Mouse (Mus musculus): ENCODE results near the gene Gm17078. TPM values are rescaled to one million over a fixed set of nuclear protein-coding genes. Genes with fewer than 3 reads are reported as not detected.
"Not testable (repeated sequence)": the region's sequence is repeated elsewhere in the genome, so short reads cannot be mapped to it uniquely, and the experiment has no call there.

The Gm17078 gene
- total RNA-seq (2022), result not detected

DNA sequence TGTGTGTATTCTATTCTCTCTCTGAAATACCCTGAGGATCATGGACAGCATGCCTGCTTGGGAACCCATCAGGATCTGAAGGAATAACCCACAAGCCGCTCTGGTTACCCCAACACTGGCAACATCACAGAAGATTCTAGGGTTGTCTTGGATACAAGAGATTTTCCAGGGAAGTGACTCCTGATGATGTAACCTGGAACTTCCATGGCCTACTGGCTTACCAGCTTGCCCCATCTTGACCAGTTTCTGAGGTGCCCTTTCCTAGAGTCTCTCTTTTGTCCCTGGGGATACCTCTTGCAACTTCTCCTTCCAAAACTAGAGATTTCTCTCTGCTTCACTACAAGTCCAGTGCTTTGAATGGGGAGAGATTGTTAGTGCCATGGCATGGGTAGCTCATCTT lies at the start of gene Gm17078:
Gene Gm17078, minus strand, starts transcription at position 101 of the 400 bp plus-strand sequence.
- no peak for DNase-seq

DNA sequence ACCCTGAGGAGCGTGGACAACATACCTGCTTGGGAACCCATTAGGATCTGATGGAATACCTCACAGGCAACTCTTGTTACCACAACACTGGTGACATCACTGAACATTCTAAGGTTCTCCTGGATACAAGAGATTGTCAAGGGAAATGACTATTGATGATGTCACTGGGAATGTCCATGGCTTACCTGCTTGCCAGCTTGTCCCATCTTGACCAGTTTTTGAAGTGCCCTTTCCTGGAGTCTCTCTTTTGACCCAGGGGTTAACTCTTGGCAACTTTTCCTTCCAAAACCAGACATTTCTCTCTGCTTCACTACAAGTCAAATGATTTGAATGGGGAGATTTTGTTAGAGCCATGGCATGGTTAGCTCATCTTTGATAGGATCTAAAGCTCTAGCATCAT lies 24.5 kb upstream of the Gm17078 start, which contains the start of gene Gm4181:
Gene Gm4181, minus strand, starts transcription at position 101 of the 400 bp plus-strand sequence.
- DNase-seq, result not testable (repeated sequence)

DNA sequence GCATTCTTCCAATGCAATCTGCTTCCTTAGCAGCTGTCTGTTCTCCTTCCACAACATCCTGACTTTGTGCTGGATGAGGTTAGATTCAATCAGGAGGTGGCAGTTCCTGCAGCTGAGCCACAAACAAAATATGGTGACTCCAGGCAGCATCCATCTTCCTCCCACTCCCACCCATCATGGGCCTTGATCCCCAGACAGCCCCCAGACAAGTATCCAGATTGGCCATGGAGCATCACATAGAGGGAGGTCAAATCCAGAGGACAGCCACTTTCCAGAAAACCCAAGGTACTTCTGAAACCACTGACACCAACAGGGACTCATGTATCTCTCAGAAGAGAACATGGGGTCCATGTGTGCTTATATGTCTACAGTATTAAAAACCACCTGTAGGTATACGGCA lies 21.3 kb upstream of the Gm17078 start:
- not testable (repeated sequence) for DNase-seq

DNA sequence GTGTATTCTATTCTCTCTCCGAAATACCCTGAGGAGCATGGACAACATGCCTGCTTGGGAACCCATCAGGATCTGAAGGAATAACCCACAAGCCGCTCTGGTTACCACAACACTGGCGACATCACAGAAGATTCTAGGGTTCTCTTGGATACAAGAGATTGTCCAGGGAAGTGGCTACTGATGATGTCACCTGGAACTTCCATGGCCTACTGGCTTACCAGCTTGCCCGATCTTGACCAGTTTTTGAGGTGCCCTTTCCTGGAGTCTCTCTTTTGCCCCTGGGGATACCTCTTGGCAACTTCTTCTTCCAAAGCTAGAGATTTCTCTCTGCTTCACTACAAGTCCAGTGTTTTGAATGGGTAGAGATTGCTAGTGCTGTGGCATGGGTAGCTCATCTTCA lies 19.1 kb downstream of the Gm17078 start, which contains the start of gene Gm17174:
Gene Gm17174, minus strand, starts transcription at position 101 of the 400 bp plus-strand sequence.
- DNase-seq, result not testable (repeated sequence)

DNA sequence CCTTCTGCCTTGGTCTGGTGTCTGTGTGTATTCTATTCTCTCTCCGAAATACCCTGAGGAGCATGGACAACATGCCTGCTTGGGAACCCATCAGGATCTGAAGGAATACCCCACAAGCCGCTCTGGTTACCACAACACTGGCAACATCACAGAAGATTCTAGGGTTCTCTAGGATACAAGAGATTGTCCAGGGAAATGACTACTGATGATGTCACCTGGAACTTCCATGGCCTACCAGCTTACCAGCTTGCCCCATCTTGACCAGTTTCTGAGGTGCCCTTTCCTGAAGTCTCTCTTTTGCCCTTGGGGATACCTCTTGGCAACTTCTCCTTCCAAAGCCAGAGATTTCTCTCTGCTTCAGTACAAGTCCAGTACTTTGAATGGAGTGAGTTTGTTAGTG lies 37.1 kb downstream of the Gm17078 start, which contains the start of gene Gm17175:
Gene Gm17175, minus strand, starts transcription at position 101 of the 400 bp plus-strand sequence.
- DNase-seq, result not testable (repeated sequence)

Other genes with a start within 250 kb of the Gm17078 start
- gene Gm7247, start 249.6 kb downstream of the Gm17078 start, total RNA-seq (2022), result not detected
- not detected for gene Vmn2r88, start 200.5 kb downstream of the Gm17078 start, total RNA-seq (2022)
- gene Vmn2r89, start 159.5 kb downstream of the Gm17078 start, total RNA-seq (2022), result not detected
- gene Gm5622, start 58.5 kb downstream of the Gm17078 start, total RNA-seq (2022), result not detected
- not detected for gene Gm17175, start 37.2 kb downstream of the Gm17078 start, total RNA-seq (2022)
- gene Gm17174, start 19.2 kb downstream of the Gm17078 start, total RNA-seq (2022), result not detected
- not detected for gene Gm4181, start 24.4 kb upstream of the Gm17078 start, total RNA-seq (2022)
- not detected for gene Gm17079, start 84.2 kb upstream of the Gm17078 start, total RNA-seq (2022)
- gene Gm5800, start 105.9 kb upstream of the Gm17078 start, total RNA-seq (2022), result not detected
- gene Ang4, start 162.3 kb upstream of the Gm17078 start, total RNA-seq (2022), result not detected
- not detected for gene AY358078, start 188.7 kb upstream of the Gm17078 start, total RNA-seq (2022)
- not detected for gene Ear6, start 242.4 kb upstream of the Gm17078 start, total RNA-seq (2022)

Data from adrenal gland, adult 8-10 months (tissue).